Mouse (Mus musculus) heart, embryonic 13.5 days (tissue): ENCODE results near the gene Dock1. TPM values are rescaled to one million over a fixed set of nuclear protein-coding genes. Genes with fewer than 3 reads are reported as not detected.
A peak's percentile ranks its signal among the peaks of the same experiment; 100 is the strongest.

Source experiments
- ATAC-seq: fragments of 200-750 bp; cut with Nextera tagmentation; 2 replicates; pipeline ENCODE4 v1.8.0; 2017; ENCODE audit warnings: moderate TSS enrichment; ENCODE audit not compliant: insufficient number of reproducible peaks, low FRiP score, low TSS enrichment; ENCODE audit errors: extremely low read depth
- H3K27ac ChIP-seq: fragments of 300-500 bp; sonication (generic); replicated peaks from 2 replicates; pipeline ENCODE4 v1.5.1; 2015; ENCODE audit warnings: moderate library complexity, mild to moderate bottlenecking, inconsistent platforms
- H3K27me3 ChIP-seq: fragments of 300-500 bp; sonication (generic); replicated peaks from 2 replicates; pipeline ENCODE4 v1.6.1; 2015; ENCODE audit warnings: mild to moderate bottlenecking, inconsistent platforms
- H3K36me3 ChIP-seq: fragments of 300-500 bp; sonication (generic); 2 replicates; pipeline ENCODE4 v1.6.1; 2015; ENCODE audit warnings: mild to moderate bottlenecking, inconsistent platforms
- H3K4me1 ChIP-seq: fragments of 300-500 bp; sonication (generic); 2 replicates; pipeline ENCODE4 v1.6.1; 2015; ENCODE audit warnings: inconsistent platforms
- H3K4me2 ChIP-seq: fragments of 300-500 bp; sonication (generic); 2 replicates; pipeline ENCODE4 v1.6.1; 2015; ENCODE audit warnings: inconsistent platforms, mild to moderate bottlenecking, moderate library complexity
- H3K4me3 ChIP-seq: fragments of 300-500 bp; sonication (generic); 2 replicates; pipeline ENCODE4 v1.5.1; 2015; ENCODE audit warnings: moderate library complexity, mild to moderate bottlenecking, inconsistent platforms
- H3K9ac ChIP-seq: fragments of 300-500 bp; sonication (generic); 2 replicates; pipeline ENCODE4 v1.6.1; 2015; ENCODE audit warnings: inconsistent platforms, mild to moderate bottlenecking, moderate library complexity
- H3K9me3 ChIP-seq: fragments of 300-500 bp; sonication (generic); 2 replicates; pipeline ENCODE4 v1.6.1; 2016; ENCODE audit warnings: inconsistent platforms
- WGBS: fragments of 180-500 bp; shearing (Covaris S2); methylation state at CpG from one replicate; pipeline ENCODE4 v1.1.7; 2015; ENCODE audit warnings: mixed read lengths; 5-methylcytosine and 5-hydroxymethylcytosine counted together
- polyA plus RNA-seq: library from polyadenylated mRNA; unstranded; fragments of >200 nt; fragmentation: Nextera tagmentation; extraction: Ambion mirVana; gene quantifications from 2 replicates; pipeline ENCODE4 v1.2.1, GENCODE M21; 2015

Dock1 gene
- polyA plus RNA-seq, 1 experiment from 2014 or later, result 19.8 TPM

- Histone ChIP-seq H3K27me3 (peaks cover 51% of the 10 kb centered on the region), H3K9me3 (no peaks in the 10 kb centered on the region), H3K27ac (no peak overlapping the region), H3K4me3 (peak overlapping the region; percentile 62), H3K4me2 (peak overlapping the region; percentile 97), H3K4me1 (peaks cover 23% of the 10 kb centered on the region), H3K9ac (peak overlapping the region; percentile 77), H3K36me3 (peaks cover 6% of the 10 kb centered on the region; the same call in 1 of the 2 replicates)
- under 1% methylated on average over 32 of the region's 37 CpGs for WGBS
- ATAC-seq, result 0 out of 2 replicates have a peak, but pooled peaks have one; percentile 51
Measured at GRCm38 (mm10) chr7:134937471-134937926, 267.0 kb downstream of the Dock1 start.

GRCm38 (mm10) chr7:134937927-134938609, 267.6 kb downstream of the Dock1 start, which contains the start of gene Fam196a:
Gene Fam196a, minus strand, starts transcription at chr7:134938430.
- ATAC-seq, result 0 out of 2 replicates have a peak, but pooled peaks have one; percentile 14
- Histone ChIP-seq H3K36me3 (peaks cover 6% of the 10 kb centered on the region; the same call in 1 of the 2 replicates), H3K4me1 (peaks cover 23% of the 10 kb centered on the region), H3K9me3 (no peaks in the 10 kb centered on the region), H3K4me2 (peak within 1 kb of the TSS; percentile 97), H3K27me3 (peaks cover 51% of the 10 kb centered on the region), H3K27ac (no peak within 1 kb of the TSS), H3K4me3 (peak within 1 kb of the TSS; percentile 62), H3K9ac (peak within 1 kb of the TSS; percentile 77)
- WGBS, result under 1% methylated on average over 48 of the region's 71 CpGs

DNA sequence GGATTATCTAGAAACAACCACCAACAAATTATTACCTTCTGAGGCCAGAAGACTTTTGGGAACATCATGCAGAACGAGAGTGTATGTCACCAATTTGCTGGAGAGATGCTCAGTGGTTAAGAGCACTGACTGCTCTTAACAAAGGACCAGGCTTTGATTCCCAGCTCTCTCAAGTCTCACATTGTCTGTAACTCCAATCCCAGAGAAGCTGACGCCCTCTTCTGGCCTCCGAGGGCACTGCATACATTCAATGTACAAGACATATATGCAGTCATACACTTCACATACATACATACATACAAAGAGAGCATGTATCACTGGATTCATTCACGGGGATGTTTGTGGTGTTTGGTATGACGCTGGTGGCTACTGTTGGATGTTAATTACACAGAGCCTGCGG, 271.4 kb downstream of the Dock1 start:
- Histone ChIP-seq H3K4me2 (no peak overlapping the region), H3K36me3 (peaks cover 6% of the 10 kb centered on the region; the same call in 1 of the 2 replicates), H3K9ac (no peak overlapping the region), H3K27me3 (peaks cover 29% of the 10 kb centered on the region), H3K9me3 (no peaks in the 10 kb centered on the region), H3K27ac (no peak overlapping the region), H3K4me3 (no peak overlapping the region), H3K4me1 (peaks cover 28% of the 10 kb centered on the region)
- no peak for ATAC-seq
- 78% methylated on average over 6 of the region's 6 CpGs for WGBS

GRCm38 (mm10) chr7:134943063-134943462, 272.6 kb downstream of the Dock1 start:
- Histone ChIP-seq H3K9ac (no peak overlapping the region), H3K9me3 (no peaks in the 10 kb centered on the region), H3K4me1 (peaks cover 18% of the 10 kb centered on the region), H3K27ac (no peak overlapping the region), H3K4me3 (no peak overlapping the region), H3K36me3 (peaks cover 6% of the 10 kb centered on the region; the same call in 1 of the 2 replicates), H3K4me2 (no peak overlapping the region), H3K27me3 (peaks cover 18% of the 10 kb centered on the region)
- ATAC-seq, result no peak
- WGBS, result 59% methylated on average over 6 of the region's 6 CpGs

DNA sequence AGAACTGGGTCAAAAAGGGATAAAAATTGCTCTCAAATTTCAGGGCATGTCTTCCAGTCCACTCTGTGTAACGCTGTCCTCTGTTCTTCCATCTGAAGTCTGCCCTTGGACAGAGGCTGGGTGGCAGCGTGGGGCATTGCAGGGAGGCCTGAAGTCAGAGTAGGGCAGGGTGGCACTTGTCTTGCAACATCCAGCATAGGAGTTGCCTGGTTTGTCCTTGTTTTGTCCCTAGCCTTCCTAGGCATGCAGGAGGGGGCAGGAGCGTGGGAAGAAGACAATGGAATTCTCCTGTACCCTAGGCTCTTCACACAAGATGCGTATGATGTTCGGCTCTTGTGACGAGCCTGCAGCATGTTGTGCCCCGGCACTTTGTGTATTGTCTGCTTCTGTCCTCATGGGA, 273.2 kb downstream of the Dock1 start:
- H3K4me2 ChIP-seq, result no peak overlapping the region
- H3K4me3 ChIP-seq, result no peak overlapping the region
- peaks cover 14% of the 10 kb centered on the region for H3K4me1 ChIP-seq
- ATAC-seq, result no peak
- 67% methylated on average over 7 of the region's 7 CpGs for WGBS
- no peak overlapping the region for H3K27ac ChIP-seq
- H3K36me3 ChIP-seq, result peaks cover 6% of the 10 kb centered on the region; the same call in 1 of the 2 replicates
- H3K27me3 ChIP-seq, result peaks cover 11% of the 10 kb centered on the region
- no peak overlapping the region for H3K9ac ChIP-seq
- H3K9me3 ChIP-seq, result no peaks in the 10 kb centered on the region

DNA sequence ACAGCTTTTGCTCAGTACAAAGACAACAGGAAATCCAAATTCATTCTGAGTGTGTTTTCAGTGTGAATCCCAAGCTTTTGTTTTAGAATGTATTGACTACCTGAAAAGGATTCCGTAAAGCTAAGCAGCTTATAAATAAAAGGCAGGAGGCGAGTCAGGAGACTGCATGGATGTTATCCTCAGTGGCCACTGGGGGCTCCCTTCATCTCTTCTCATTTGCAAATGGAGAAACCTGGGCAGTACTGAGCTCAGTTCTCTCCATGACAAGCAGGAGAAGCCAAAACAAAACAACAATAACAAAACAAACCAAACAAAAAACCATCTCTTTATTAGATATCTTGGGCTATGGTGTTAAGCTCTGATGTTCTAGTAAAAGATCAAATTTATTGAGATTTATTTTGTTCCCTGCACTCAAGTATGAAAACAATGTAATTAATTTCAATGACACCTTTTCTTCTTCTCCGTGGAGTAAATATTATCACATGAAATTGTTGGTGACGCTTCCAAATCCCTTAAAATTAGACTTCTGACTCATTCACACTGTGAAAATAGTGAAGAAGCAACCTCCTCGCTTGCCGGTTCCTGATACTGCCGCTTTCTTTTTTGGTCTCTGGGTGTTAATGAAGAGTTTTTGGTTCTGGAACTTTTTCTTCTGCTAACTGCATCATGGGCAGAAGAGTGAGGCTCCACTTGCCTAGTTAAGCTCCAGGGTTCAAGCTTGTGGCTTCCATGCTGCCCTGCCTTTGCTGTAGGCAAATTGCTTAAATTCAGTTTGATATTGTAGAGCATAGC, 275.7 kb downstream of the Dock1 start:
- H3K27me3 ChIP-seq, result no peaks in the 10 kb centered on the region
- peaks cover 11% of the 10 kb centered on the region; the same call in 1 of the 2 replicates for H3K4me1 ChIP-seq
- peaks cover 6% of the 10 kb centered on the region; the same call in 1 of the 2 replicates for H3K36me3 ChIP-seq
- no peak overlapping the region for H3K27ac ChIP-seq
- no peak for ATAC-seq
- no peak overlapping the region for H3K9ac ChIP-seq
- no peaks in the 10 kb centered on the region for H3K9me3 ChIP-seq
- H3K4me3 ChIP-seq, result no peak overlapping the region
- WGBS, result 78% methylated on average over 7 of the region's 7 CpGs
- H3K4me2 ChIP-seq, result no peak overlapping the region

DNA sequence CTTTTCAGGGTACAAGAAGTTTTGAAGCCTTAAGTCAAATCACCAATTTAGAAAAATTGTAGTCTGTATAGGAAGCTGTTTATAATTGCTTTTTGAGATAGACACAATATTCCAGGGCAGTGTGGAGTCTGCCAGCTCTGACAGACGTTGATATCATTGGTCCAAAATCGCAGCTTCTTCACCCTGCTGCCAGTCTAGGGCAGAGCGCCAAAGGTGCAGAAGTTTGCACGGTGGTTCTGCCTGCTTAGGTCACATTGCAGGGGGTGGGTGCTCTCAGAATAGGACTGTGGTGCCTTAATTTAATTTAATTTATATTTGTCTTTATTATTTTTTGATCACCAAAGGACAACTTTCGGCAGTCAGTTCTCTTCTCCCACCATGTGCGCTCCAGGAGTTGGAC, 288.6 kb downstream of the Dock1 start:
- no peak for ATAC-seq
- no peak overlapping the region for H3K4me3 ChIP-seq
- H3K27me3 ChIP-seq, result no peaks in the 10 kb centered on the region
- H3K9me3 ChIP-seq, result no peaks in the 10 kb centered on the region
- H3K4me1 ChIP-seq, result 0 out of 2 replicates have a peak, but pooled peaks cover 3% of the 10 kb centered on the region
- H3K4me2 ChIP-seq, result no peak overlapping the region
- WGBS, result 79% methylated on average over 6 of the region's 6 CpGs
- no peaks in the 10 kb centered on the region for H3K36me3 ChIP-seq
- no peak overlapping the region for H3K27ac ChIP-seq
- H3K9ac ChIP-seq, result no peak overlapping the region

- 55% methylated on average over 4 of the region's 4 CpGs for WGBS
- no peak overlapping the region for H3K4me3 ChIP-seq
- no peak for ATAC-seq
- H3K4me2 ChIP-seq, result no peak overlapping the region
- H3K36me3 ChIP-seq, result no peaks in the 10 kb centered on the region
- H3K9ac ChIP-seq, result no peak overlapping the region
- H3K4me1 ChIP-seq, result 0 out of 2 replicates have a peak, but pooled peaks cover 3% of the 10 kb centered on the region
- no peaks in the 10 kb centered on the region for H3K27me3 ChIP-seq
- no peaks in the 10 kb centered on the region for H3K9me3 ChIP-seq
- no peak overlapping the region for H3K27ac ChIP-seq
Measured at GRCm38 (mm10) chr7:134960871-134961270, 290.4 kb downstream of the Dock1 start.

GRCm38 (mm10) chr7:134961608-134962007, 291.2 kb downstream of the Dock1 start:
- no peak for ATAC-seq
- Histone ChIP-seq H3K36me3 (no peaks in the 10 kb centered on the region), H3K9me3 (no peaks in the 10 kb centered on the region), H3K27me3 (no peaks in the 10 kb centered on the region), H3K4me2 (no peak overlapping the region), H3K4me3 (no peak overlapping the region), H3K4me1 (0 out of 2 replicates have a peak, but pooled peaks cover 3% of the 10 kb centered on the region), H3K9ac (no peak overlapping the region), H3K27ac (no peak overlapping the region)
- 85% methylated on average over 2 of the region's 2 CpGs for WGBS

- no peak overlapping the region for H3K4me3 ChIP-seq
- H3K9ac ChIP-seq, result no peak overlapping the region
- no peak for ATAC-seq
- 82% methylated on average over 3 of the region's 3 CpGs for WGBS
- no peaks in the 10 kb centered on the region for H3K27me3 ChIP-seq
- no peaks in the 10 kb centered on the region for H3K9me3 ChIP-seq
- H3K4me1 ChIP-seq, result no peaks in the 10 kb centered on the region
- H3K36me3 ChIP-seq, result peaks cover 15% of the 10 kb centered on the region
- no peak overlapping the region for H3K4me2 ChIP-seq
- H3K27ac ChIP-seq, result no peak overlapping the region
Measured at GRCm38 (mm10) chr7:134990244-134990643, 319.8 kb downstream of the Dock1 start.

DNA sequence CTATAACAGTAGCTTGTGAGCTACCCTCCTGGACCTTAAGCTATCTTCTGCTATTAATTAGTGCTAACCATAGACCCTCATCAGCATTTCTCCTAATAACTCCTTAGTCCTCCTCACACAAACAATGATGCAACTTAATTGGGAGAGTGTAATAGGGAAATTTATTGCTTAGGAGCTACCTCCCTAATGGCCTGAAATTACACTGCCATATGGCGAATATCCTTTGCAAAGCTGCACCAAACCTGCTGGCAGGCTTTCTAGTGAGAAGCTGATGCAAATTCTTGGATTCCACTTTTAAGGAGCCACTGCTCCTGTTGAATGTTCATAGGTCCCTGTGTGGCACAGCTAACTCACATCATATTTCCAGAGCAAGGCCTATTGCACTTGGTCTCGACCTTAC, 320.5 kb downstream of the Dock1 start:
- no peak for ATAC-seq
- H3K9ac ChIP-seq, result no peak overlapping the region
- H3K4me2 ChIP-seq, result no peak overlapping the region
- no peaks in the 10 kb centered on the region for H3K4me1 ChIP-seq
- peaks cover 15% of the 10 kb centered on the region for H3K36me3 ChIP-seq
- no peak overlapping the region for H3K4me3 ChIP-seq
- no peaks in the 10 kb centered on the region for H3K9me3 ChIP-seq
- no peaks in the 10 kb centered on the region for H3K27me3 ChIP-seq
- H3K27ac ChIP-seq, result no peak overlapping the region
- WGBS, result 91% methylated on average over 2 of the region's 2 CpGs
